Mouse (Mus musculus): ENCODE data around the gene Ccdc180. TPM values are rescaled to one million over a fixed set of nuclear protein-coding genes. Genes with fewer than 3 reads are reported as not detected.

The Ccdc180 gene
- polyA plus RNA-seq, 1 experiment = not detected

DNA sequence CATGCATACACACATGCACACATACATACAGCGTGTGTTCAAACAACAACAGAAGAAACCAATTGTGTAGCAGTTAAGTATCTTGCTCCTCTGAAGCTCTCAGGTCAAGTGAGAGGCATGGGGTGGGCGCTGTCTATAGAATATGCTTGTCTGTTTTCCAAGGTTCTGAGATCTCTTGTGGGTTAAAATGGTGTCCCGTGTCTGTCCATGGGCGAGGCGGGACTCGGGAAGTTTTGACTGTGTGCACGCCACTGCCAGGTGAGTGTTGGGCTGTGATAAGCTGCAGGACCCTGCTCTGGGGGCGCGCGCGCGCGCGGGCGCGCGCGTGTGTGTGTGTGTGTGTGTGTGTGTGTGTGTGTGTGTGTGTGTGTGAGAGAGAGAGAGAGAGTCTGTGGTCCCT, 61.7 kb downstream of the Ccdc180 start:
- Histone ChIP-seq H3K79me2 (ENCODE audit: control insufficient read depth, insufficient read depth) (no peaks in the 10 kb centered on the region), H3K4me2 (ENCODE audit: low read depth) (no peak overlapping the region), H3ac (ENCODE audit: control insufficient read depth, insufficient read length) (no peak overlapping the region), H3K27me3 (ENCODE audit: control insufficient read depth, insufficient read depth, insufficient read length) (no peaks in the 10 kb centered on the region), H3K4me3 (no peak overlapping the region), H3K36me3 (ENCODE audit: control insufficient read depth, insufficient read depth) (no peaks in the 10 kb centered on the region)
- no peak for TF ChIP-seq POLR2A (IDR thresholded peaks at IDR 0.05; ENCODE audit: insufficient read length, low read depth)
- no peak for TF ChIP-seq USF1 (IDR thresholded peaks at IDR 0.05; ENCODE audit: low read depth)
- TF ChIP-seq POLR2AphosphoS2 (IDR thresholded peaks at IDR 0.05; ENCODE audit: insufficient read length, low read depth) = no peak
- TF ChIP-seq SRF (IDR thresholded peaks at IDR 0.05; ENCODE audit: control insufficient read depth, insufficient read length, low read depth) = no peak
- no peak for TF ChIP-seq MYOG (IDR thresholded peaks at IDR 0.05; ENCODE audit: control insufficient read depth in 1 of 3, insufficient read depth in 1 of 3, insufficient read length in 2 of 3, low read depth in 2 of 3)
- TF ChIP-seq CEBPB (IDR thresholded peaks at IDR 0.05; ENCODE audit: insufficient read depth, poor library complexity, severe bottlenecking) = no peak

GRCm38 (mm10) chr4:45953025-45953919, 63.2 kb downstream of the Ccdc180 start:
- TF ChIP-seq MYOG (IDR thresholded peaks at IDR 0.05; ENCODE audit: control insufficient read depth in 1 of 3, insufficient read depth in 1 of 3, insufficient read length in 2 of 3, low read depth in 2 of 3) (no peak), MAX (IDR thresholded peaks at IDR 0.05; ENCODE audit: low read depth) (no peak), POLR2AphosphoS2 (IDR thresholded peaks at IDR 0.05; ENCODE audit: insufficient read length, low read depth) (no peak), SRF (IDR thresholded peaks at IDR 0.05; ENCODE audit: control insufficient read depth, insufficient read length, low read depth) (no peak)
- no peaks in the 10 kb centered on the region for H3K79me2 ChIP-seq (ENCODE audit: control insufficient read depth, insufficient read depth)

DNA sequence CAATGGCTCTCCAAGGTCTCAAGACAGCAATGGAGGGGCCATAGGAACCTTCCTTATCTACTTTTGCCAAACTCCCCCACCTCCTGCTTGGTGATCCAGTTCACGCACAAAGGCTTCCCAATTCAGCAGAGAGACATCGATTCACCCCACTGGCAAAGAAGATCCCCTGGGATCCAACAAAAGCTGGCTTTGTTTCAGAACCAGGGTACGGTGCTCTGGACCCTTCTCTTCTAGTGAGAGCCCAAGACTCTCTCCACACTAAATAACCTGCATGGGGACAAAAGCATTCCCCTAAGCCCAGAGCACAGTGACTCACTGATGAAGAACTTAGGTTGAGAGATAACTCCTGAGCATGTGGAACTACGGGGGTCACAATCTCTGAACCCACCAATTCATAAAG, 65.1 kb downstream of the Ccdc180 start:
- Histone ChIP-seq H3K27me3 (ENCODE audit: control insufficient read depth, insufficient read depth, insufficient read length) (no peaks in the 10 kb centered on the region), H3ac (ENCODE audit: control insufficient read depth, insufficient read length) (no peak overlapping the region), H3K4me3 (no peak overlapping the region), H3K79me2 (ENCODE audit: control insufficient read depth, insufficient read depth) (no peaks in the 10 kb centered on the region), H3K4me2 (ENCODE audit: low read depth) (no peak overlapping the region), H3K36me3 (ENCODE audit: control insufficient read depth, insufficient read depth) (no peaks in the 10 kb centered on the region)
- TF ChIP-seq MYOG (IDR thresholded peaks at IDR 0.05; ENCODE audit: control insufficient read depth in 1 of 3, insufficient read depth in 1 of 3, insufficient read length in 2 of 3, low read depth in 2 of 3) (no peak), TCF3 (IDR thresholded peaks at IDR 0.05; ENCODE audit: insufficient read length, low read depth) (no peak), MYOD1 (IDR thresholded peaks at IDR 0.05; ENCODE audit: control insufficient read depth in 1 of 3, insufficient read length in 2 of 3, low read depth in 2 of 3) (no peak), MAX (IDR thresholded peaks at IDR 0.05; ENCODE audit: low read depth) (no peak), CEBPB (IDR thresholded peaks at IDR 0.05; ENCODE audit: insufficient read depth, poor library complexity, severe bottlenecking) (no peak), POLR2A (IDR thresholded peaks at IDR 0.05; ENCODE audit: insufficient read length, low read depth) (no peak), REST (IDR thresholded peaks at IDR 0.05; ENCODE audit: insufficient read depth, insufficient read length) (no peak), SRF (IDR thresholded peaks at IDR 0.05; ENCODE audit: control insufficient read depth, insufficient read length, low read depth) (no peak), TCF12 (IDR thresholded peaks at IDR 0.05; ENCODE audit: insufficient read depth, poor library complexity, severe bottlenecking) (no peak), E2F4 (IDR thresholded peaks at IDR 0.05; ENCODE audit: insufficient read depth) (no peak), USF1 (IDR thresholded peaks at IDR 0.05; ENCODE audit: low read depth) (no peak), POLR2AphosphoS2 (IDR thresholded peaks at IDR 0.05; ENCODE audit: insufficient read length, low read depth) (no peak)

More at GRCm38 (mm10) chr4:45953025-45953919, 63.2 kb downstream of the Ccdc180 start:
- Histone ChIP-seq H3K4me3 (no peak overlapping the region), H3K4me2 (ENCODE audit: low read depth) (no peak overlapping the region), H3ac (ENCODE audit: control insufficient read depth, insufficient read length) (no peak overlapping the region), H3K27me3 (ENCODE audit: control insufficient read depth, insufficient read depth, insufficient read length) (no peaks in the 10 kb centered on the region), H3K36me3 (ENCODE audit: control insufficient read depth, insufficient read depth) (no peaks in the 10 kb centered on the region)

GRCm38 (mm10) chr4:45956131-45956530, 66.0 kb downstream of the Ccdc180 start:
- Histone ChIP-seq H3K4me3 (no peak overlapping the region), H3ac (ENCODE audit: control insufficient read depth, insufficient read length) (no peak overlapping the region), H3K27me3 (ENCODE audit: control insufficient read depth, insufficient read depth, insufficient read length) (no peaks in the 10 kb centered on the region), H3K79me2 (ENCODE audit: control insufficient read depth, insufficient read depth) (no peaks in the 10 kb centered on the region), H3K36me3 (ENCODE audit: control insufficient read depth, insufficient read depth) (no peaks in the 10 kb centered on the region), H3K4me2 (ENCODE audit: low read depth) (no peak overlapping the region)
- no peak for TF ChIP-seq CEBPB (IDR thresholded peaks at IDR 0.05; ENCODE audit: insufficient read depth, poor library complexity, severe bottlenecking)
- TF ChIP-seq MYOG (IDR thresholded peaks at IDR 0.05; ENCODE audit: control insufficient read depth in 1 of 3, insufficient read depth in 1 of 3, insufficient read length in 2 of 3, low read depth in 2 of 3) = no peak
- no peak for TF ChIP-seq E2F4 (IDR thresholded peaks at IDR 0.05; ENCODE audit: insufficient read depth)
- TF ChIP-seq MAX (IDR thresholded peaks at IDR 0.05; ENCODE audit: low read depth) = no peak
- TF ChIP-seq SRF (IDR thresholded peaks at IDR 0.05; ENCODE audit: control insufficient read depth, insufficient read length, low read depth) = no peak
- no peak for TF ChIP-seq REST (IDR thresholded peaks at IDR 0.05; ENCODE audit: insufficient read depth, insufficient read length)
- TF ChIP-seq TCF3 (IDR thresholded peaks at IDR 0.05; ENCODE audit: insufficient read length, low read depth) = no peak
- no peak for TF ChIP-seq POLR2A (IDR thresholded peaks at IDR 0.05; ENCODE audit: insufficient read length, low read depth)
- no peak for TF ChIP-seq POLR2AphosphoS2 (IDR thresholded peaks at IDR 0.05; ENCODE audit: insufficient read length, low read depth)
- no peak for TF ChIP-seq USF1 (IDR thresholded peaks at IDR 0.05; ENCODE audit: low read depth)
- no peak for TF ChIP-seq MYOD1 (IDR thresholded peaks at IDR 0.05; ENCODE audit: control insufficient read depth in 1 of 3, insufficient read length in 2 of 3, low read depth in 2 of 3)
- no peak for TF ChIP-seq TCF12 (IDR thresholded peaks at IDR 0.05; ENCODE audit: insufficient read depth, poor library complexity, severe bottlenecking)
